Mouse (Mus musculus) CD4-positive, CD25-positive, alpha-beta regulatory T cell, adult 2 months (primary cell): ENCODE measurements around the gene Ank3.

ENCODE experiments used
- DNase-seq: peaks from one replicate; pipeline ENCODE4 v3.0.0-alpha.2; 2012; ENCODE audit warnings: low read depth, low spot score

Gene Ank3

GRCm38 (mm10) chr10:69471841-69472240, 73.3 kb downstream of the Ank3 start:
- DNase-seq = no peak

DNA sequence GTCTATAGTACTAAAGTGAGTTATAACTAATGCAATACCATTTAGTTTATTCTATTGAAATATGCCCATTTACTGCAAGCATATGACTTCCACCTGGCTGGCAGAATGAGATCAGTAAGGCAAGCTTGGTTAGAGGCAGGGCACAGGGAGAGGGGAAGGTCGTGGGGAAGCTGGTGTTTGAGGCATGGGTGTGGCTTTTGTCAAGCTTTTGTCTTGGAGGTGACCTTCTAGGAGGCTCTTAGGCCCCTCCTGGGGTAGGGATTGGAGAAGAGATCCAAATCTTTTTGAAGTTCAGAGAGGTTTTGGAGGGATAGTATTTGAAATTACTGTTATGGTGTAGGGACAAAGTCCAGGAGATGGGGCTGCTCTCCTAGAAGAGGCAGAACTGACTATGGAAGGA, 78.3 kb downstream of the Ank3 start:
- DNase-seq = no peak

DNA sequence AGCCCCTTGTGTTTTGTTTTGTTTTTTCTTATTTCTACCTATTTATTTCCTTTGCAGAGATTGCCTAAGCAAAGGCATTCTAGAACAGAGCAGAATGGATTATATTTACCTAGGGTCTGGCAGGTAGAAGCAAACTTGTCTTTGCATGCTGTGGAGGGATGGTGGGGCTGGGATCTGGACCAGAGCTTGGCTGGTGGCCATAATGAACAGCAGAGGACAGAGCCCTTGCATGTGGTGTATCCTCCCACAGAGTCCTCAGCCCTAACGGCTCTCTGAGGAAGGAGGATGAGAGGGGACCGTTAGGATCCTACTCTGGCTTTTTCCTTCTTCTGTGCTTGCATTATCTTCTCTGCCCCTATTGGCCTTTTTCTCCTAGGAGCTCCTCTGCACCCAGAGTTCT, 79.1 kb downstream of the Ank3 start:
- no peak for DNase-seq

- no peak for DNase-seq
These were observed 80.3 kb downstream of the Ank3 start for GRCm38 (mm10) chr10:69478831-69479230.

DNA sequence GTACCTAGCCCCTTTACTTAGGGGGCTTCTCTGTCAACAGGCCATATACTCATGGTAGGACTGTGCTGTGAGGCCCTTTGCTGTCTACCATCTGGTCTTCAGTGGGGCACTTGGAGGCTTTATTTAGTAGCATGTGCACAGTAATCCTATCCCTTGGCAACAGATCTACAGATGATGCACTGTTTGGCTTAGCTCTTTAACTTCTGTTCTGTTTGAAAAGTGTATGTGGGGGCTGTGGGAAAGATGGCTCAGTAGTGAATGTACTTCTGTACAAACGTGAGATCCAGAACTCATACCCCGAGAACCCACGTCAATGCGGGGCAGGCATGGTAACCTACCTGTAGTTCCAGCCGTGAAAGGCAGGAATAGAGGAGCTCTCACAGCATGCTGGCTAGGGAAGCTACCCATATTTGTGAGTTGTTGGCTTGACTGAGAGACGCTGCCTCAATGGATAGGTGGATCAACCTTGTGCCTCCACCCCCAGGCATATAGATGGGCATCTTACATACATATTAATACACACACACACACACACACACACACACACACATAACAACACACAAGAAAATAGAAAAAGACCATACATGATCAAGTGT, 86.7 kb downstream of the Ank3 start:
- DNase-seq = no peak

GRCm38 (mm10) chr10:69490182-69490581, 91.6 kb downstream of the Ank3 start:
- no peak for DNase-seq

DNA sequence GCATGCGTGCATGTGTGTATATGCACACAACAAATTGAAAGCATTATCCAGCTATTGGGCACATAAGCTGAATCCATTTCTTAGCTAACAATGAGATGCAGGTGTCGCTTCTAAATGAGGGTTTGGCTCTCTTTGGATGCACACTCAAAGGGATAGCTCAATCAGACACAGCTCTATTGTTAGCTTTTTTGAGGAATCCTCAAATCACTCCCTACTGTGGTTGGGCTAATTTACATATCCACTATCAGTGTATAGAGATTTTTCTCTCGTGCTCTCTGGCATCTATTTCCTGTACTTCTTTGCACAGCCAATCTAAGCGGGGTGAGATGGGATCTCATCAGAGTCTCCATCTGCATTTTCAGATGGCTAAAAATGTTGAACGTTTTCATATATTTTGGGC, 93.4 kb downstream of the Ank3 start:
- DNase-seq = no peak

DNA sequence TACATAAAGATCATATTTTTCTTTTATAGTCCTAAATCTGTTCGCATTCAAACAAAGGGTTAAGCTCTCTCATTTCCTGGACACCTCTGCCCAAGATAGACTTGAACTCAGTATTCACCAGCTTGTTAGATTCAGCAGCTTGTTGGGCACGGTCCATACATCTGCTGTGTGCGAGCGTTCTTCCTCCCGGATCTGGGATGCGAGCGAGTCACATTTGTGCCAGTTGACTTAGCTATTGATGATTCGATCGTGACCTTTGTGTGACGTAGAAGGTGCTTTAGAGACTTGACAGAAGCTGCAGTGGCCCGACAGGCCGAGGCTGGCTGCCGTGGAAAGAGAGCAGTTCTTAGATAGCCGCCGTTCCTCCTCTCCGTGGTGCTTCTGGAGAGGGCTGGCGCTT, 98.8 kb downstream of the Ank3 start:
- no peak for DNase-seq

DNA sequence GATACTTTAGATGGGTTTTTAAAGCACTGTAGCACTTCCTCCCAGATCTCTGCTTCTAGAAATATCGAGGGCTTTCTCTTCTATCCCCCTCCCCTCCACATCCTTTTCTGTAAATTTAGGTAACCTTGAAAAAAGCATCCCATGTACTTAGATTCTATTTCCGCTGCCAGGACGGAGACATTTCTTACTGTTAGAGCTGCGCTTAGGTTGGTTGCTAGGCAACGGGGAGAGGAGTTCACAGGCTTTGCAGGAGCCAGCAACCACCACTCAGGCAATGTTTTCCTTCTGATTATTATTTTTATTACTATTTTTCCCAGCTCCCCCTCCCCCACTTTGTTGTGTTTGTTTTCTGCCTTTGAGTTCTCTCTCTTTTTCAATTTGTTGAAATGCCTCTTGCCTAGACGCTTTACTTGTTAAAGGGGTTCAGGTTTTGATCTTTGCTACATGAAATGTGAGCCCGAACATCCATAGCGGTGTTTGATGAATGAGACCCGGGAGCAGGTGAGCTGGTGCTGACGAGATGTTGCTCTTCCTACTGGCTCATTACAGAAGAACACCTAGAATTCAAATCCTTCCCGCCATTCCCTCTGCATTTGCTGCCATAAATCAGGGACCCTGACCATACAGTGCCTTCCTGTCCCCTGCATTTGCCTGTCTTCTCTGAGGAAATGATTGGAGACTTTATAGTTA, 101.7 kb downstream of the Ank3 start:
- no peak for DNase-seq

DNA sequence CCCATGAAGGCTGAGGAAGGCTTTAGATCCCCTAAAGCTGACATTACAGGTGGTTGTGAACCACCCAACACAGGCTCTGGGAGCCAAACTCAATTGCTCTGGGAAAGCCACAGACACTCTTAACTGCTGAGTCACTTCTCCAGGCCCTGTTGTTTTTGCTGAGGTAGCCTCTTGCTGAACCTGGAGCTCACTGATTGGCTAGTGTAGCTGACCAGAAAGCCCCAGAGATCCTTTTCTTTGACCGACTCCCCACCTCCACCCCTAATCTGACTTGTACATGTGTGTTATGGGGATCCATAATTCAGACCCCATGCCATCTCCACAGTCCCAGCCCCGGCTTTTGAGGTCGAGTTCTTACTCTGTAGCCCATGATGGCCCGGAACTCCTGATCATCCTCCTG, 105.2 kb downstream of the Ank3 start:
- no peak for DNase-seq

GRCm38 (mm10) chr10:69507719-69508118, 109.1 kb downstream of the Ank3 start:
- no peak for DNase-seq

GRCm38 (mm10) chr10:69510392-69510791, 111.8 kb downstream of the Ank3 start:
- DNase-seq = no peak

- DNase-seq = no peak
These were observed 112.7 kb downstream of the Ank3 start for GRCm38 (mm10) chr10:69511234-69511633.

GRCm38 (mm10) chr10:69521977-69522376, 123.4 kb downstream of the Ank3 start:
- no peak for DNase-seq

GRCm38 (mm10) chr10:69523202-69523601, 124.6 kb downstream of the Ank3 start:
- DNase-seq = peak; percentile 27

GRCm38 (mm10) chr10:69527318-69527717, 128.7 kb downstream of the Ank3 start:
- no peak for DNase-seq

GRCm38 (mm10) chr10:69528746-69529145, 130.2 kb downstream of the Ank3 start:
- DNase-seq = no peak

- no peak for DNase-seq
These were observed 131.8 kb downstream of the Ank3 start for GRCm38 (mm10) chr10:69530326-69530725.

DNA sequence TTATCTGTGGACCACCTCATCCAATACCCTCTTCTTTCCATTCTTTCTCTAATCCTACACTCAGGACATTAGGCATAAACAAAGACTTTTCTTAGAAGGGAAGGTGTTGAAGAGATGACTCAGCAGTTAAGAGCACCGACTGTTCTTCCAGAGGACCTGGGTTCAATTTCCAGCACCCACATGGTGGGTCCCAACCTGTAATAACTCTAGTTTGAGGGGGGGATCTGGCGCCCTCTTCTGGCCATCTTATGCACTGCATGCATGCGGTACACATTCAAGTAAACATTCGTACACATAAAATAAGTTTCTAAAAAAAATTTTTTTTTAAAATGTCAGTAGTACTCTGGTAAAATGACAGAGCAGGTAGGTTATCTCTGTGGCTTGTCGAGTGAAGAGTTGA, 133.0 kb downstream of the Ank3 start:
- peak; percentile 3 for DNase-seq

DNA sequence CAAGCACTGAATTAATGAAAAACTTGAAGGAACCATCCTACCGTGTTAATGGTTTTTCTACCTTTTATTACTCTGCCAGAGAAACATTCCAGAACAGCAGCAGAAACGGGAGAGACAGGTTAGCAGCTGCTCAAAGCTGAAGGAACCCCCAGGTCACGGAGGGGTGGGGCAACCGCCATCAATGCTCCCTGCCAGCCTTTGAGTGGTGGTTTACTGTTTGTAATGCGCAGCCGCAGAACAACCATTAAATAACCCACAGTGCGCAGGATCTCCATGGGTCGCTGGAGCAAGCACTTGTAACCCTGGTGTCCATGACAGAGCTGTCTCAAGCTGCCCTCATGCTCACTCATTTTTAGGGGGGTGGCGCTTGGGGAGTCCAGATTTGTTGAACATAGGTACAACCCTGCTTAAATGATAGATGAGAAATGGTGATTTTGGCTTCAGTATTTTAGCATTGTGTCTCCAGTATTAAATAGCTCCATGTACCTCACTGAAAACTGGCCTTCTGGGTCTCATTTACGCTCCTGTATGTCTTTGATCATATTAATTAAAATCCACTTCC, 133.7 kb downstream of the Ank3 start:
- DNase-seq = no peak

- no peak for DNase-seq
These were observed 135.2 kb downstream of the Ank3 start for GRCm38 (mm10) chr10:69533505-69534388.

DNA sequence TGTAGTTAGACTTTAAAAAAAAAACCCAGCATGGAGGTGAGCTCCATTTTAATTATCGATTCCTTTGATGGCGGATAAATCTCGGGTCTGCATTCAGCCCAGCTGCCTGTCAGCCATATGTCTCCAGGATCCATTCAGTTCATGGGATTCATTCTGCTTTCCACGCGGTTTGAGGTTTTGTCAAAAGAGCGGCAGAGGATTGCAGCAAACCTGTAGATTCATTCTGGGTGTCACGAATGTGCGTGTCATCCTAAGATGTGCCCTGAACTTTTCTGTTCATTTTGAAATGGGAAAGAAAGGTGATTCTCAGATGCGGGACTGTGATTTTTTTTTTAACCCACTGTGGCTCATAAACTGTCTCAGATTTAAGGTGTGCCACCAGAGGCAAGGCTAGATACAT, 136.1 kb downstream of the Ank3 start:
- no peak for DNase-seq
